Mouse (Mus musculus) thymus, postnatal 36 days (tissue): ENCODE results near the gene Rab8a.
"Not testable (repeated sequence)": the region's sequence is repeated elsewhere in the genome, so short reads cannot be mapped to it uniquely, and the experiment has no call there.

Experiments
- DNase-seq, 2 experiments: peaks; one replicate each; pipeline ENCODE4 v3.0.0; 2022; ENCODE audit warnings: mixed read lengths in 2 of 2

Gene Rab8a

GRCm38 (mm10) chr8:72160707-72161697, at the start of gene Rab8a:
TSS of gene Rab8a (plus strand) at chr8:72161200.
- DNase-seq, result peak; percentile 99 to 100

DNA sequence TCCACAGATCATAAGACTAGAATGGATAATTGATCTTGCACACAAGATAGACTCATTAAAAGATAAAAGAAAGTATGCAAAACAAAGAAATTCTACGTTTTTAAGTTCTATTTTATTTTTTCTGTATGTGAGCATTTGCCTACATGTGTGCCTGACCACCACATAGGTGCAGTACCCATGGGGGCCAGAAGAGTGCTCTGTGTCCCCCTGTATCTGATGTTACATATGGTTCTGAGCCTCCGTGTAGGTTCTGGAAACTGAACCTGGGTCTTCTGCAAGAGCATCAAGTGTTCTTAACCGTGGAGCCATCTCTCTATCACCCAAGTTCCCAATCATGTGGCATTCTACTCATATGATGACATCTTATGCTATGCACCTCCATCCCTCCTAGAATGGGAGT, 48.5 kb upstream of the Rab8a start:
- no peak for DNase-seq

GRCm38 (mm10) chr8:72115202-72115601, 45.8 kb upstream of the Rab8a start:
- no peak for DNase-seq

DNA sequence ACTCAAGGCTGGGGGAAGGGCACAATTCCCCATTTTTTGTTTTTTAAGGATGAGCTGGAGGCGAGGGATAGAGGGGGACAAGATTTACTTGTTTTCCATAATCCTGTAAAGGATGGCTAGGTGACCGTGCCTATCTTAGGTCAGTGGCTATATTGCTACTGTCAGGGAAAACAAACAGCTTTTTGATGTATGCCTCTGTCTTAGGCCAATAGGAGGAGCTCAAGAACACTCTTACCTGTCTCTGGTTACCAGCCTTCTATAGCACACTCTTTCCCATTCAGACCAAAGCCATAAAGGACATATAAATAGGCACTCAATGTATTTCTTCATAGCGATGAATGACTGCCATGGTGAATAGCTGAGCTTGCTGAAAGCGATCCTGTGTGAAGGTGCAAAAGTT, 42.4 kb upstream of the Rab8a start:
- no peak for DNase-seq

DNA sequence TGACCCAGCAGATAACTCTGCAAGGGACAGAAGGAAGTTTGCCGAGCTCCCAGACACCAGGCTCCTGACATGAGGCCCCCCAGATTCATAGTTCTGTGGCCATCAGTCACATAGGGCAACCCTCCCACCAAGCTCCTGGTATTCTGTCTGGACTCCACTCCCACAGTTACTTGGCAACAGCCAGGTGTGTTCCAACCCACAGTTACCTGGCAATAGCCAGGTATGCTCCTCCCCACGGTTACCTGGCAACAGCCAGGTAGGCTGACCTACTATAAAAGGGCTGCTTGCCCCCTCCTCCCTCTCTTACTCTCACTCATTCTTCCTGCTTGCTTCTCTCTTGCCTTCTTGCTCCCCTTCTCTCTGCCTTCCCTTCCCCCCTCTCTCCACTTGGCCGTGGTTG, 39.5 kb upstream of the Rab8a start:
- not testable (repeated sequence) for DNase-seq

GRCm38 (mm10) chr8:72121997-72122396, 39.0 kb upstream of the Rab8a start:
- DNase-seq, result no peak

GRCm38 (mm10) chr8:72127834-72128233, 33.2 kb upstream of the Rab8a start:
- DNase-seq, result no peak

DNA sequence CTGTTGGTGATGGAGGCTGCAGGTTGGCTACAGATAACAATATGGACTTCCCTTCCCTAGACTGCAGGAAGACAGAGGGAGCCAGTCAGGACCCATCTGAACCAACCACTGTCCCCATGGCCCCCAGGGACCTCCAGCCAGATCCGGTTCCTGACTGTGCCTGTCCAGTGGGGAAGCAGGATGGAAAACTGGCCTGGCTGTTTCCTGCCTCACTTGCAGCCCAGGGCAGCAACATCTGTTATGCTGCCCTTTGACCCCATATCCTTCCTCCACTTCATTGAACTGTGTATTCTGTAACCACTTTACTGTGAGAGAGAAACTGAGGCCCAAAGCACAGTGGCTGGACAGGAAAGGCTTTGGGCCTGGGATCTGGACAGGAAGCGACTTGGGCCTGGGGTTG, 29.7 kb upstream of the Rab8a start:
- DNase-seq, result no peak

DNA sequence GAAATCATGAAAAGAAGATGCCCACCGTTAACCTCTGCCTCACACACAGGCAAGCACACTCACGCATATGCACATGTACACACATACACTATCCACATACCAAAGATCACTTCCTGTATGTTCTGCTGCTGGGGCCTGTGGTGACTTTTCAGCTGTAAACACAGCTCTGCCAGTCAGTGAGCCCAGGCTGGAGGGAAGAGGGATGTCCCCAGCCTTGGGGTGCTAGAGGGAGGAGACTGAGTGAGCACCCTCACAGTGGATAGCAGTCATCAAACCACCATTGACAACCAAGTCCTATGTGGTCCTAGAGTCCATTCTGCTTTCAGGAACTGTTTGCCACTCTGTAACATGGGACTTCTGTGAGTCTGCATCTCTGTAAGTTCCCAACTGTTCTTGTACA, 29.1 kb upstream of the Rab8a start:
- peak; percentile 12 to 30 for DNase-seq

GRCm38 (mm10) chr8:72132417-72132816, 28.6 kb upstream of the Rab8a start:
- no peak for DNase-seq

GRCm38 (mm10) chr8:72132891-72133290, 28.1 kb upstream of the Rab8a start:
- no peak for DNase-seq

- DNase-seq, result no peak
These were observed 27.5 kb upstream of the Rab8a start for GRCm38 (mm10) chr8:72133507-72133906.

GRCm38 (mm10) chr8:72134756-72135445, 26.1 kb upstream of the Rab8a start, which contains the start of gene Tpm4:
TSS of gene Tpm4 (plus strand) at chr8:72134975.
- peak; percentile 59 to 64 for DNase-seq

DNA sequence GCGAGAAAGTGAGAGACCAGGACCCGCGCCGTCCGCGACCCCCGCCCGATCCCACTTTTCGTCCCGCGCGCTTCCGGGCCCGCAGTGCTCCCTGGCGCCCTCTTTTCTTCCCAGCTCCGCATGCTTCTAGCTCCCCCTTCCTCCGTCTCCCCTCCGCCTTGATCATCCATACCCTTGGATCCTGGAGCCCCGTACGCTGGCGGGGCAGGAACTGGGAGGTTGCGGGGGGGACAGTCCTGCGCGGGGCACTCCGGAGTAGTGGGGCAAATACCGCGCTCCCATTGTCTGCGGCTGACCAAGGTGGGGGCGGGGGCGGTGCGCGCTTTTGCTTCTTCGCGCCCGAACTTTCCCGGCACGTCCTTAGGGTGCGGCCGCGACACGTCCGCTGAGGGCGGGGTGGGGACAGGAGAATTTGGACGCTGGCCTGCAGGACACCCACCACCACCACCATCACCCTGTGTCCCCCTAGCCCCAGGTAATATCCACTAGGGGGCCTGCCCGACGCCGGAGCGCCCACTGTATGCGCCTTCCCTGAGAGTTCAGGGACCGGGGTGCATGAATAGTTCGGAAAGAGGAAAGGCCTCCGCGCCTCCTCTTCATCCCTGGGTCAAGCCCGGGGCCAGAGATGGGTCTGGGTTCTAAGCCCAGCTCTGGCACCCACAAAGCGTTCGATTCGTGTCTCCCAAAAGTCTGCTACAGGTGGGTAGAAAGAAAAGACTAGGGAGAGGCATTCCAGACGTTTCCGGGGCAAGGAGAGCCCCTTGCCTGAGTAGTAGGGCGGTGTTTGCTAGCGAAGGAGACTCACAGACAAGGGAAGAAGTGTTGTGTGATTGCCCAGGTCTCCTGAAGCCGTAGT, 25.3 kb upstream of the Rab8a start:
- DNase-seq, result peak; percentile 70 to 73

DNA sequence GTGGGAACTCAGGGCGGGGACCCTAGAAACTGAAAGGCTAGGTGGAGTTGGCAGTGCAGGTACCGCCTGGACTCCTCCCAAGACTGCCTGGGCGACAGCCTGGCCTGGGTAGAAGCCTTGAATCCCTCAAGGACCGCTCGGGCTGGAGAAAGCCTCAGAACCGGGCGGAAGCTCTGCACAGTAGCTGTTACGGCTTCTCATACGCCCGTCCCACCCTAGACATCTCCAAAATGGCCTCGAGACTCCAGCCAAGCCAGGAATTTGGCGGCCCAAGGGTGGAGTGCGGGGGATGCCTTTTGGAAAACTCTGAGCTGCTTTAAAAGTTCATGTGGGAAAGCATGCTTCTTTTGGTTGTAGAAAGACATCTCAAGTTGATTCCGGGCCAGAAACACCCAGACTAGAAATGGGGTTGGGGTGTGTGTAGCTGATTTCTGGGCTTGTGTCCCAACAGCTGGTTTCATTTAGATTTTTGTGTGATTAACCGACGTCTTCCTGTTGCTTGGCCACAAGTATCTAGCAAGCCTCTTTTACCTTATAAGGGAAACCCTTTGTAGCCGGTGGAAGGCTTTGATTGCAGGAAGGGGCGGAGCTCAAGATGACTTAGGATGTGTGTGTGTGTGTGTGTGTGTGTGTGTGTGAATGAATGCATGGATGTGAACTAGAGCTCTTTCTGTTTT, 24.6 kb upstream of the Rab8a start:
- DNase-seq, result peak; percentile 81 to 88

- no peak for DNase-seq
These were observed 23.6 kb upstream of the Rab8a start for GRCm38 (mm10) chr8:72137431-72137830.

DNA sequence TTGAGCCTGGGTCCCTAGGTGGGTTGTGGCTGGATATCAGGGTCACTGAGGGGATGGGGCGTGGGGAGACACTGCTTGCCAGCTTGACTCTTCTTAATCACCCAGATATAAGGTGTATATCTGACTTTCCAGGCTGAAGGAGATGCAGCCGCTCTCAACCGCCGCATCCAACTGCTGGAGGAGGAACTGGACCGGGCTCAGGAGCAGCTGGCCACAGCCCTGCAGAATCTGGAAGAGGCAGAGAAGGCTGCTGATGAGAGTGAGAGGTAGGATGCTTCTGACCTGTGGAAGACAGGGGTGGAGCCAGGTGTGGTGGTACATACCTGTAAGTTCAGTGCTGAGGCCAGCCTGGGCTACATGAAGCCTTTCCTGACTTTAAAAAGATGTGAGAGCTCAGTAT, 22.5 kb upstream of the Rab8a start:
- no peak for DNase-seq

DNA sequence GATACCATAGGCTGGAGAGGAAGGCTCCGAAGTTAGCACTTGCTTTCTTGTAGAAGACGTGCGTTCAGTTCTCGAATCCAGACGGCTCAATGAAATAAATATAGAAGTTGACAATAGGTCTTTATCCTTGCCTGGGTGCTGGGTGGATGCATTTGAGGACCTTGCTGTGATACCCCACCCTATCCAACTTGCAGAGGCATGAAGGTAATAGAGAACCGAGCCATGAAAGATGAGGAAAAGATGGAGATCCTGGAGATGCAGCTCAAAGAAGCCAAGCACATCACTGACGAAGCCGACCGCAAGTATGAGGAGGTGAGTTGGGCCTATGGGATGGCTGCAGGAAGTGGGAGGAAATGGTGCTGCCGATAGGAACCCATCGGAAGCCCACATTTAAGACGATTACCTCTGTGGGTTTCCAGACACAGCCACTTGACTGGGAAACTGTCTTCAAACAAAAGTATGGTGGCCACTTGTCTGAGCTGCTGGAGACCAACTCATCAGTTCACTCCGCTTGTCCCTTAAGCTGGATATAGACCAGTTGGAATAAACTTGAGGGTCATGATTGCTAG, 17.7 kb upstream of the Rab8a start:
- no peak for DNase-seq

DNA sequence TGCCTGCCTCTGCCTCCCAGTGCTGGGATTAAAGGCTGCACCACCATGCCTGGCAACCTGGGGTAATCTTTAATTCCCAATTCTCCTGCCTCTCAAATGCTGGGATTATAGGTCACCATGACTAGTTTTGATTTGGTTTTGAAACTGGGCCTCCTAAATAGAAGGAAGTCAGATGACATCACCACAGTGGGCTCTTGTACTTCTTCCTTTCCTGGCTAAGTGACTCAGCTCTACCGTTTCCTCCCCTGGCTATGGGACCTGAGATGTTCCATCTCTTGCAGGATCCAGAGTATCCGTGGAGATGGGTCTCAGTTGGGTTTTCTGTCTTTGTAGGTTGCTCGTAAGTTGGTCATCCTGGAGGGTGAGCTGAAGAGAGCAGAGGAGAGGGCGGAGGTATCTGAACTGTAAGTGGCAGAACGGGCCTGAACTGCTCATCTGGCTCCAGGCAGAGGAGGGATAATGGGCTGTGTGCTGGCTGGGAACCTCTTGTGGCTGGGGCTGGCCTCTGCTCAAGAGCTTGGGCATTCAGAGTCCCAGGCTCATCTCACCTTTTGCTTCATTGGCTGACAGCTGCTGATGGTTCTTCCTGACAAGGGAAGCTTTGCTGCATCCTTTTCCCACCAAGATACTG, 16.5 kb upstream of the Rab8a start:
- peak in 1 of 2 experiments; percentile 1 for DNase-seq

- DNase-seq, result peak in 1 of 2 experiments; percentile 2
These were observed 15.5 kb upstream of the Rab8a start for GRCm38 (mm10) chr8:72145511-72145910.

- no peak for DNase-seq
These were observed 14.9 kb upstream of the Rab8a start for GRCm38 (mm10) chr8:72146056-72146455.
